Mouse (Mus musculus) spleen, postnatal 14 days (tissue): ENCODE results near the gene Slc6a12.

Experiments used
- DNase-seq, 2 experiments: peaks; one replicate each; pipeline ENCODE4 v3.0.0; 2021 to 2022; ENCODE audit warnings: low spot score in 2 of 2

The Slc6a12 gene

GRCm38 (mm10) chr6:121341650-121342049, 1.2 kb upstream of the Slc6a12 start:
- no peak for DNase-seq

- no peak for DNase-seq
Measured at GRCm38 (mm10) chr6:121343771-121344123, 871 bp downstream of the Slc6a12 start.

GRCm38 (mm10) chr6:121344329-121344728, 1.5 kb downstream of the Slc6a12 start:
- no peak for DNase-seq

GRCm38 (mm10) chr6:121346428-121346827, 3.6 kb downstream of the Slc6a12 start:
- DNase-seq: no peak

GRCm38 (mm10) chr6:121352276-121352675, 9.4 kb downstream of the Slc6a12 start:
- no peak for DNase-seq

GRCm38 (mm10) chr6:121356041-121356440, 13.2 kb downstream of the Slc6a12 start:
- DNase-seq: no peak

GRCm38 (mm10) chr6:121357232-121357631, 14.4 kb downstream of the Slc6a12 start:
- no peak for DNase-seq

- no peak for DNase-seq
Measured at GRCm38 (mm10) chr6:121363061-121363460, 20.2 kb downstream of the Slc6a12 start.

- DNase-seq: no peak
Measured at GRCm38 (mm10) chr6:121363956-121364355, 21.1 kb downstream of the Slc6a12 start.

GRCm38 (mm10) chr6:121366537-121366936, 23.7 kb downstream of the Slc6a12 start:
- peak in 1 of 2 experiments; percentile 16 for DNase-seq

- no peak for DNase-seq
Measured at GRCm38 (mm10) chr6:121367099-121367498, 24.2 kb downstream of the Slc6a12 start.

GRCm38 (mm10) chr6:121371197-121371980, 28.5 kb downstream of the Slc6a12 start:
- DNase-seq: no peak

GRCm38 (mm10) chr6:121376159-121376558, 33.3 kb downstream of the Slc6a12 start:
- no peak for DNase-seq

- no peak for DNase-seq
Measured at GRCm38 (mm10) chr6:121378256-121378655, 35.4 kb downstream of the Slc6a12 start.

- DNase-seq: no peak
Measured at GRCm38 (mm10) chr6:121380576-121380975, 37.7 kb downstream of the Slc6a12 start.

- DNase-seq: no peak
Measured at GRCm38 (mm10) chr6:121382071-121382470, 39.2 kb downstream of the Slc6a12 start.

- DNase-seq: no peak
Measured at GRCm38 (mm10) chr6:121385397-121385796, 42.5 kb downstream of the Slc6a12 start.

GRCm38 (mm10) chr6:121392610-121393252, 49.9 kb downstream of the Slc6a12 start:
- no peak for DNase-seq

- no peak for DNase-seq
Measured at GRCm38 (mm10) chr6:121401140-121401539, 58.3 kb downstream of the Slc6a12 start.

GRCm38 (mm10) chr6:121401826-121402660, 59.2 kb downstream of the Slc6a12 start:
- no peak for DNase-seq

- DNase-seq: no peak
Measured at GRCm38 (mm10) chr6:121402661-121403244, 59.9 kb downstream of the Slc6a12 start.

GRCm38 (mm10) chr6:121405311-121405710, 62.4 kb downstream of the Slc6a12 start:
- no peak for DNase-seq
